Mouse (Mus musculus): ENCODE data around the gene Cacna2d3.

Cacna2d3 gene

DNA sequence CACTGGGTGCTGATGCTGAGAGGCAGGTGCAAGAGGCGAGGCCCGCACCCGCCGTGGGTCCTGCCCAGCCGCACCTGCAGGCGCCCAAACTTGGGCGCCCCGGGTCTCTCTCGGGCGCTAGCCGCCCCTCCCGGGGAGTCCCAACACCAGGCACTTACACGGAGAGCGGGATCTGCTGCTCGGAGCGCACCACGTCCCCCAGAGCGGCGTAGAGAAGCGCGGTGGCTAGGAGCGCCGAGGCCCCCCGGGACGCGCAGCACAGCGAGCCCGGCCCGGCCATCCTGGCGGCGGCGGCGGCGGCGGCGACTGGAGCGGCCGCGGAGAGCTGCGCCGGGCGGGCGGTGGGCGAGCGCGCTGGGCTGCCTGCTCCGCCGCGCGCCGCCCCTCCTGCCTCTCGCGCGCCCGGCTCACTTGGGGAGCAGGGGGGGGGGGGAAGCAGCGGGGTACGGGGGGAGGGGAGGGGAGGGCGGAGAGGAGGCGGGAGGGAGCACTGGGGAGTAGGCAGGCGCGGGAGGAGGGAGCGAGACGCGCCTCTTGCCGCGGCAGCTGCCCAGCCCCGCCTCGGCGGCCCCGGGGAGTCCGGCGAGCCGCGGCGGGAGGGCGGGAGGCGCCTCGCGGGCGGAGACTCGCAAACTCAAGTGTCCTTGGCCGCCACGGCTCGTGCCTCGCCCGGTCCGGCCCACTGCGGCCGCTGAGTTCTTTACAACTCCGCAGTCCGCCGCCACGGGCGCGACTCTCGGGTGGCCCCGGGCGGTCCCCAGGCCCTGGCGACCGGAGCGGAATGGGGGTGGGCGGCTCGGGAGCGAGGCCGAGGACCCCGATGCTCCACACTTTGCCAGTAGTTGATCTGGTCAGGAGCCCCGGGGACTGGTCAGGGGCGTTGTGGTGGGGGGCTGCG, at the start of gene Cacna2d3:
TSS of gene Cacna2d3 (minus strand) at position 377 of the 898 bp plus-strand sequence.
- peak in 1 of 2 experiments; percentile 31 for DNase-seq (ENCODE audit: low spot score in 2 of 2)

DNA sequence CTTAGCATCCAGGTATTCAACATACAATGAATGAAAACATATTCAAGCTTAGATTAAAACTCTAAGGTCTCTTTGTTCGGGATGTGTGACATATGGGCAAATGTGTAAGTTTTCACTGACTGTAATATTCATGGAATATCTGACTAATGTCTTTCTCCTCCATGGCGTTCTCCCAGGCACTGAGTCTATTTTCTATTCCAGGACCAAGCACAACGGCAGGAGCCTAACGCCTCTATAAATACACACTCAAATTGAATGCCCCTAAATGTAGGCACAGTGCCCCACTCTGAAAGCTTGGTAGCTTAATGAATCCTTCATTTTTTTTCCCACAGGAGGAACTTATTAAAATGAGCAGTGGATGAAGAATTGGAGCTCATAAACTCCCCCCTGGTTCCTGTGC, 47.8 kb upstream of the Cacna2d3 start:
- DNase-seq (ENCODE audit: low spot score in 2 of 2): no peak

DNA sequence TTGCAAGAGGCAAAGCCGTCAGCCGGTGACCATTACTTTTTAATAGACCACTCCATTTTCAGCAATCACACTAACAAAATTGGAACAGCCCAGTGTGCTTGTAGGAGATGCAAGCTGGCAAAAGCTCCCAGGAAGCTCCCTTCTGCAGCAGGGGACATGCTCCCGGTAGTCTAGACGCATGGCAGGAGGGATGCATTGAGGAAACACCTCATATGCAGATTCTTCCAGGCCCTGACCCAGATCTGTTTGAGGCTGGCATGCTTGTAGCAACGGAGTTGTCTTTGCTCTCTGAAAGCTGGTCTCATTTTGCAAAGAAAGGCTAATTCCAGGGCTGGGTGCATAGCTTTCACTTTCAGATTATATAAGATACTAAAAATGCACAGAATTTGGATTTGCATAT, 31.2 kb upstream of the Cacna2d3 start:
- no peak for DNase-seq (ENCODE audit: low spot score in 2 of 2)

DNA sequence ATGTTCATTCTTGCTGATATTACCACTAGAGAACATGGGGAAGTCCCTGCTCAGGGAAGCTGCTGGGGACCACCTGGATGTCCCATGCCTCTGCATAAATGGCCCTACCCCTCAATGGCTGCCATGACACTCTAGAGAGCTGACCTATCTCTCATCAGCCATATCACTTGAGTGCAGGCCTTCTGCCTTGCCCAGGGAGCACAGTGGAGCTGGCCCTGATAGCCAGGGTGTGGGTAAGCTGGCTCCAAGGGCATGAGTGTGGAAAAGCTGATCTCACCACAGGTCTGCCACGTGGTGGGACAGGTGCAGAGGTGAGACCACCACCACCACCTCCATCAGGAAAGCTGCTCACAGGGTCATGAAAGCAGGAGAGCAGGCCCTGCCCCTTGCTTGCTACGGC, 17.1 kb upstream of the Cacna2d3 start:
- no peak for DNase-seq (ENCODE audit: low spot score in 2 of 2)

DNA sequence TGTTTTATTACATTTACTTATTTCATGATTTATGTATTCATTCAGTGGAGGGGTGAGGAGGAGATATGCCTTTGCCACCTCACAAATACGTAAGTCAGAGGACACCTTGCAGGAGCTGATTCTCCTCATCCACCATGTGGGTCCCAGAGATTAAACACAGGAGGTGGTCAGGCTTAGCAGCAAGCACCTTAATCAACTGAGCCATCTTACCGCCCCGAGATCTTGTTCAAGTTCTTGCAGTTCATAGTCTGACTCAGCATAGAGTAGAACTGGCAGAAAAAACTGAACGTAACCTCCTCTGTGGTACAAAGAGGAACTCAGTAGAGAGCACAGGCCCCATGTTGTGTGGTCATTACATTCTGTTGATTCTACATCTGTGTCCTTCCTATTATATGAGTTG, 8.6 kb upstream of the Cacna2d3 start:
- no peak for DNase-seq (ENCODE audit: low spot score in 2 of 2)

DNA sequence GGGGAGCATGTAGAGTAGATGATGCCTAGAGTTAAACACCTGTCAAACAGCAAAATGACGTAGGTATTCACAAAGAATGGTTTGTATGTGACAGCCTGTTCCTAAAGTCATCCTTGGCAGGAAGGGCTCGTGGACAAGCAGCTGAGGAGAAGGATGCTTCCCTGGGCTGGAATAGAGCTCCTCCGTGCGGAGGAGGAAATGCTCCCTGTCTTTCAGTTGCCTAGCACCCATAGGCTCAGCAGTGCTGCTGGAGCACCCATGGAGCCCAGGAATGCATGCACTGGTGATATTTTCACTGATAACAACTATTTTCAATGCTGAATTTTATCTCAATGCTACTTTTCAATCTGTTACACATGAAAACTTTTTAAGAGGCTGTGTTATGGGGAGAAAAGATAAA, 7.3 kb upstream of the Cacna2d3 start:
- DNase-seq (ENCODE audit: low spot score in 2 of 2): no peak

DNA sequence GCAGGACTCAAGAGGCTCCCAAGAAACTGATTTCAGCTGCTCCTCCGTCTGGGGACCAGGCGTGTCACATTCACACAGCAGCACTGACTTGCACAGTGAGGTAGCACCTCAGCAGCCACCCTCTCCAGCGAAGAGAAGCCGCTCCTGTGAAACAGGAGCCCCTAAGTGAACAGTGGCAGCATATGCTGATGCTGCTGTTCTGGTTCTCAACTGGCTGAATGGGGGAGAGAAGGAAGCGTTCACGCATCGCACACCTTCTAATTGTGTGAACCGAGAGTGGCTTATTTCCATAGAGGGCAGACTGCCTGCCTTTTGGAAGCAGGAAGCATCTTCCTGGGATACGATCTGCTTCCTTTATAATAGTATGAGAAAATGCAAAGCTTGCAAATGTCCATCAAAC, 5.9 kb upstream of the Cacna2d3 start:
- no peak for DNase-seq (ENCODE audit: low spot score in 2 of 2)

DNA sequence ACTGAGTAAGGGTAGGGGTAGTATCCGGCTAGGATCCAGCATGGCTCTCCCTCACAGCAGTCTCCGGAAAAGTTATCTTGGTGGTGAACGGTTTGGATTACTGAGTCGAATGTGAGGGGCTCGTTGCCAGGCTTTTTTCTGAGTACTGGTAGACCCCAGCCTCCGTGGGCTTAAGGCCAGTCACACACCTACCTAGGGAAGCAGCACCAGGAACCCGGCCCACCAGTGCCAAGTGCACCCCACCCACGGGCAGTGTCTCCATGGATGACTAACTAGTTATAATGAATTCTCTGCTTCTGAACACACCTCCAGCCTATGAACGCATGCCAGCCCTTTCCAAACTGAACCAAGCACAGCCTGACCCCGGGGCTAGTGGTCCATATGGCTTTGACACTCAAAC, 1.6 kb upstream of the Cacna2d3 start:
- DNase-seq (ENCODE audit: low spot score in 2 of 2): peak in 1 of 2 experiments; percentile 11

DNA sequence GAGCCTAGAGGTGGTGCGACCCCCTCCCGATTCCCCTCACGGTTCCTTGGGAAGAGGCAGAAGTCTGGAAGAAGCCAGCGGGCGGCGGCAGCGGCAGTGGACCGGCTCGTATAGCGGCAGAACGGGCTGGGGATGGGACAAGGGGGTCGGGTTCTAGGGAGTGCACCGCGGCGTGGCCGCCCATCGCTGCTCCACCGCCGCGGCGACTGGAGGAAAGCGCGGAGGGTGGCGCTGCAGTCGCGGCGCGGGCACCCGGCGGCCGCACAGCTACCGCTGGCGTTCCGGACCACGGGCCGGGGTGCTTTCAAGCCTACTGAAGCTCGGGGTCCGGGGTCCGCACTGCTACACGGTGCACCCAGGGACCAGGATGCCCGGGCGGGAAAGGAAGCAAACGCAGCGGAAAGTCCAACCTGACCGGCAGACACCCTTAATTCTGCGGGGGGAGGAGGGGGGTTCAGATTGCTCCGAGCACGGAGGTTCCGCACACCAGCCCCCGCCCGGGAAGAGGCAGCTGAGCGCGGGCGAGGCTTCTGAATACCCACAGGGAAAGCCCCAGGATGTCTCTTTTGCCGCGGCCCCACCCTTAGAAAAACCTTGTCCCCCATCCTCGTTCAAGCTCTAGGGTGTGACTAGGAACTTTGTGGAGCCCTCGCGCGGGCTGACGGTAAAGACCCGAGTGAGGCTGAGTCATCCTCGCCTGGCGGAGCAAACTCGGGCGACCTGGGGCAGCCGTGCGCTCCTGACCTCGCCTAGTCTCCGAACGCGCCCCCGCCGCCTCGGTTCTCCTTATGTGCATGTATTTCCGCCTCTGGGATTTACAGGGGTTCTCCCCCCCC, 940 bp upstream of the Cacna2d3 start:
- peak in 1 of 2 experiments; percentile 49 for DNase-seq (ENCODE audit: low spot score in 2 of 2)

DNA sequence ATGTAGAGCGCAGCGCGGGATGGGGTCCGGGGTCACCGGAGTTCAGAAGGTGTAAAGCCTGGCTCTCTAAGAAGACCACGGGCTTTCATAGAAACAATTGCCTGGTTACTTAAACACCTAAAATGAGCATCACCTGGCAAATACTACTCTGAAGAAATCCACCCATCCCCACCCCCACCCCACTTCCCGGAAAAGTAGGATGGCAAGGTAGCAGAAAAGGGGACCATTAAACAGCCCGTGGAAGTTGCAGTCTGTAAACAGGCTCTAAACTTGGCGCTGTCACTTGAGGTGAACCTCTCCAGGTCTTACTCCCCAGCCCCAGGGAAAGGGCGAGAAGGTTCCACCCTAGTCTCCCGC, 555 bp downstream of the Cacna2d3 start:
- no peak for DNase-seq (ENCODE audit: low spot score in 2 of 2)

DNA sequence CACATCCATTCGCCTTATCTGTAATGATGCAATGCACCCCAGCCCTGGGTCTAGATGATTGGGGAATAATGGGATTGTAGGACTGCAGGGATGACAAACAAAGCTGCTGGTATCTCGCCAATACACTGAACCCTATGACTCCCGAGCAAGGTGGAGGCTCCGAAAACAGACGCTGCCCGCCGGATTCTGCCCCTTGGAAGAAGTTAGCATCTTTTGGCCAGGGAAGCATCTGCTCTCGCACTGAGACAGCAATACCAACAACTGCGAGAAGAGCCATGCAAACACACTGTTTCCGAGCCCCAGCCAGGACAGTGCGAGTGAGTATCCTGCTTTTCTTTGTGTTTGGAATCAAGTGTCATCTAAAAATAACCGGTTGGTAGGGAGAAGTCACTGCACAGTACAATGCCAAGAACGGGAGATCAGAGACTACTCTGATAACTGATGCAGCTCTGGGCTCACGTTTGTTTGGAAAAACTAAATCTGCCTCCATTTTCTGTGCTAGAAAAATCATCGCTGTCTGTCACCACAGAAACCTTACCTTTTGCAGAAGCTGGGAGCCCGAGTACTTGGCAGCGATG, 1.2 kb downstream of the Cacna2d3 start:
- DNase-seq (ENCODE audit: low spot score in 2 of 2): no peak

DNA sequence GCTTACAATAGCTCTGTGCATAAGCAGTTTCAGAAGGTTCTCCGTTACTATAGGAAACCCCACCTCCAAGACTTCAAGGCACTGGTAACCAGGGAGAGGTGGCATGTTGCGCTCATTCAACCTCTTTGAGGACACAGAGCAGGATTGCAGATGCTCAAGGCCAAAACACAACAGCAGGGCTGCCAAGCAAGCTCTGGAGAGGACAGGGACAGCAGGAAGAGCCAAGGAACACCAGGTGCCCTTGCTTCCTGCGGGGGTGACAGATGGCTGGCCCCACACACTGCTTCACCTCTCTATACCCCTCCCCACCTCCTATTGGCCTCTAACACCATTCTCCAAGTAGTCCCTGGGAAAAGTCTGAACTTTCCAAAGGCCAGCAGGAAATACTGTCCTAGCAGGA, 9.0 kb downstream of the Cacna2d3 start:
- DNase-seq (ENCODE audit: low spot score in 2 of 2): no peak

DNA sequence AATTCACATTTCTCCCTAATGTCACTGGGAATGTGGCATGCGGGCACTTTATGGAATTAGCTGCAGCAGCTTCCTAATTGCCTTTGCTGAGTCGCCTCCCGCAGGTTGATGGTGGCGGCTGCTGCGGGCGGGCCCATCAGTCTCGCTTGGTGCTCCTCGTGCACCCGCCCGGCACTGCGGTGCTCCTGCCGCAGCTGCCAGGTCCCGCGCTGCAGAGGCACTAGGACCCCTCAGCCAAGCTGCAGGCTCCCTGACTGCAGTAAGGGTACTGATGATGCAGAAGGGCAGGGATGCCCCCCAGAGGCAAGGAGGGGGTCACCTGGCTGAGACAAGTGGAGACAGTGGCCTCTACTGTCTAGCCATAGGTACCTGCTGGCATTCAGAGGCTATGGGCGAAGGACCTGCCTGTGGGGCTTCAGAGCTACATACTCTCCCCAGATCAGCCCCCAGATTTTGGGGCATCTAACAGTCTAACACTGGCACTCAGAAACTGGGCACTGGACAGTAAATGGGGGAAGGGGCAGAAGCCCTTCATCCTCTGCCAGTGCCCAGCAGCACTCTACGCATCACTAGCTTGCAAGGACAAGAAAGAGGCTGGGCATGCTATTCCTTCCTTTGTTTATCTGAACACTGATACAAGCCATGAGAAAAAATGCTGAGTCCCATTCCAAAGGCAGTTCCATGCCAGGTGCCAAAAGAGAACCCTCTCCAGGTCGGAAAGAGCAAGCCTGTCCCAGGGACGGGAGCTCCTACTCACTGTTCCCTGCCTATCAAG, 13.9 kb downstream of the Cacna2d3 start:
- DNase-seq (ENCODE audit: low spot score in 2 of 2): peak in 1 of 2 experiments; percentile 15

DNA sequence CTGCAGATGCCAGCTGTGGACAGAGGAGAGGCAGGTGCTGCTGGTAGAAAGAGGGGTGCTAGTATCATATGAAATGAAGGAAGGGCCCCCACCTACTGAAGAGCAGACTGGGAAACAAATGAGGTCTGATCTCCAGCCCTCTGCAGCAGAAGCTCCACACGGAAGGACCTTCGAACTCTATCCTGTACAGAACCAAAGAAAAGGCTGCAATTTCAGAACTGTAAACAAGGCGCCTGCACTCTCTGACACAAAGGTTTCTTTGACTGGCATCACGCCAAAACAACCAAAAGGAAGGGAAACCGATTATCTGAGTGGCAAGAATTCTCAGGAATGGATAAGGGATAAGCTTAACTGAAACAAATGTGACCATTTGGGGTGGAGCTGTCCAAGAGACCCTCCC, 18.9 kb downstream of the Cacna2d3 start:
- DNase-seq (ENCODE audit: low spot score in 2 of 2): no peak

DNA sequence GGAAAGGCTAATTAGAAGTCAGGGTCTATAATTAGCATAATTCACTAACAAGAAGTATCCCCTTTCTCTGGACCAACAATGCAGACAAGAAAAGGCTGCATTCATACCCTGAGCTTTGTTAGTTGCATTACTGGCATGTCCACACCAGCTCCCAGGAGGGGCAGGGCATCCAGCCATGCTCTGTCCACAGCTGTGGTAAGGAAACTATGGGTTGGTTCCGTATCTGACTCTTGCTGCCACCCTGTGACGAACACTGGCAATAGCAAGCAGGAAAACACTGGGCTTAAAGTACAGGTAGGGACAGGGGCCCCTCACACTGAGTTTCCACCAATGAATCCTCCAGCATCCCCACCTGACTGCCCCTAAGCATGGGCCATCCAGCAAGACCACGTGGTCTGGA, 25.5 kb downstream of the Cacna2d3 start:
- DNase-seq (ENCODE audit: low spot score in 2 of 2): peak in 1 of 2 experiments; percentile 65

DNA sequence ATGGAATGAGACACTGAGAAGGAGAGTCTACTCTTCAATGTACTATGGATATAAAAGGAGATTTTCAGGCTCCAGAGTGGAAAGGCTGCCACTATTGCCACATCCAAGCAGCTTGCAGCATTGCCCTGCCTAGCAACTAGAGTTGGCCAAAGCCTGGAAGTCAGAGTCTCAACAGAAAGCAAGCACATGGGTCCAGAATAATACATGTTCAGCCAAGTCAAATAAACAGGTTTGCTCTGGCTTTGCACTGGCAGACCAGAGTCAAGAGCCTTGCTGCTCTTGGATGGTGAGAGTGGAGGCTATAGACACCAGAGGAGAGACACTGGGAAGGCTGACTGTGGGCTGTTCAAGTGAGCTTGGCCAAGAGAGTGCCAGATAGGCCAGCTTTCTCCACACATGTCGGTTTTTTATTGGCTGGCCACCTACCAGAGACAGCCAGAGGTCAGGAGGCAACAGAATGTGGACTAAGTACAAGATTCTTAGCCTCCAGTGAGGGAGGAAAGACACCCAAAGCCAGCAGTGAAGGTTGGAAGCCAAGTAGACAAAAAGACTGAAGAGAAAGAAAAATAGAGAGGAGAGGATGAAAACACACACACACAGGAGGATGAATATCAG, 49.1 kb downstream of the Cacna2d3 start:
- no peak for DNase-seq (ENCODE audit: low spot score in 2 of 2)

DNA sequence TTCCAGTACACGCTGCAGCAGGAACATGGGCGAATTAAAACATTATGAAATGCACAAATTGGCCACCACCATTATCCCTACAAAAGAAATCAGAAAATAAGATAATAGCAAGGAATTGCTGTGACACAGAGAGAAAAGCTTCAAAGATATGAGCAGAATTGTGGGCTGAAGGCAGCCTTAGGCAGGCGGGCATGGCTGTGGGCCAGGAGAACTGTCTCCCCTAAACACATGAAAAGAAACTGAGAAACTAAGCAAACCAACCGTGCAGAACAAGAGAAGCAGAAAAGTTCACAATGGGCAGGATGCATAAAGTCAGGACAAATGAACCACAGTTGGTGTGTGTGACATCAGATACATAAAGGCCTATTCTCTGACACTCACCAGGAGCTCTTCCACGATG, 51.8 kb downstream of the Cacna2d3 start:
- no peak for DNase-seq (ENCODE audit: low spot score in 2 of 2)

DNA sequence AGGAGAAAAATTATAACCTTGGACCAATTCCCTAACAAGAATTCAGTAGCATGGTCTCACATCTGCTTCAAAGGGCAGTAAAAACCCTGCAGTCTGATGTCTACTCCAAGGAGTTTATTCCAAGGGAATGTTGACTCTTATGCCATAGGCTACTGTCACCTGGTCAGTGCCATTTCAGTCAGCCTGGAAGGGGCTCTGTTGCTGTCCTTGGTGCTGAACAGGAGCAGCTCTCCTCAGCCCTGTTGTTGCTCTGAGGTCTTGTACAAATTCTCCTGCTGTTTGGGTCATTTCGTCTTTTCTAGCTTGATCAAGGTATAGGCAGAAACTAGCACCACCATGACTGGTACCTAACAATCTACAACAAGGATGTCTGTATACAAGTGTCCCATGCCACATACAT, 64.7 kb downstream of the Cacna2d3 start:
- no peak for DNase-seq (ENCODE audit: low spot score in 2 of 2)

DNA sequence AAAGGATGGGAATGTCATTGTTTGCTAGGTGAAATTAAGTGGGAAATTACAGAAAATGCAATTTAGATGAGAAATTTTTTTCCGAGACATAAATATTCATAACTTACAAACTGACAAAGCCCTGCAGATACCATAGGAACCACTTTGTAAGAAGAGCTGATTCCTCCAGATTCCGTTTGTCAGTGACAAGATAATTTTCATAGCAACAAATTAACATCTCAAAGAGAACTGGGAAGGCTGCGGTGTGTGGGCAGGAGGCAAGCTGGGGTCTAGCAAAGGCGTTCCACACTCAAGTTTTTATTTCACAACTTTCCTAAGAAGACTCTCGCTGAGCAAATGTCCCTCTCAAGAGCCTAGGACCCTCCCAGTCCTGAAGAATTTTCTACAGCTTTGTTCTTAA, 71.1 kb downstream of the Cacna2d3 start:
- no peak for DNase-seq (ENCODE audit: low spot score in 2 of 2)

DNA sequence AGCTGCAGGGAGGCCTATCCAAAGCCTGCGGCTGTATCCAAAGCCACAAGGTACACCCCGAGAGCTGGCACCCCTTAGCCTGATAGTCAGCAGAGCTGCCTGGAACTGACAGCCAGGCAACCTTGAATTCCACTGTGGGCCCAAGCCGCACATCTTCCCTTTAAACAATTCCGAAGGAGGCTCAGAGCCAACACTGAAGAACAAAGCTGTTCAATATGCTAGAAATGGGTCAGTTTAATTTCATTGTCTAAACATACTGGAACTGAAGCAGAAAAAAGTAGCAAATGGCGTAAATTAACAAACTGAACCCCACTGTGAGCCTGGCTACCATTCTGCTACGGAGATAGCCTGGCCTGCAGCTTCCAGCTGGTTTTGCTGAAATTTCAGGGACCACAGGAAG, 72.9 kb downstream of the Cacna2d3 start:
- no peak for DNase-seq (ENCODE audit: low spot score in 2 of 2)

DNA sequence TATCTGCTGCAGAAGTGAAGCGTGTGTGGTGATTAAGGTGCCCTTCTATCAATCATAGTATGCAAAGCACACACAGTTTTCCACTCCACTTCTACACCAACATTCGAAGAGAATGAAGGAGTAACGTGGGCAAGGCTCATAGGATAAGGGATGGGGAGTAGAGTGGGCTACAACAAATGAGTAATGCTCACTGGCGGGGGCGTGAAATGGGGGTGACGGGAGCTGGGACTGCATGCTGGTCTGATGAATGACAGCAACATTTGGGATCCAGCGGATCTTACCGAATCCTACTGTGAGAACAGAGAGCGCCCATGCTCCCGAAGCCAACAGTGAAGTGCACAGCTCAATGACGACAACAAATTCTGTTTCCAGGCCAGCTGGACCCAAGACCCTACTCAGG, 76.2 kb downstream of the Cacna2d3 start:
- DNase-seq (ENCODE audit: low spot score in 2 of 2): no peak
